Mouse (Mus musculus): ENCODE data around the gene Paqr7. TPM values are rescaled to one million over a fixed set of nuclear protein-coding genes. Genes with fewer than 3 reads are reported as not detected.
"Not testable (repeated sequence)": the region's sequence is repeated elsewhere in the genome, so short reads cannot be mapped to it uniquely, and the experiment has no call there.

Paqr7 gene
- polyA plus RNA-seq, 1 experiment from 2014 or later = 11.5 TPM

GRCm38 (mm10) chr4:134482442-134482841 lies 14.1 kb upstream of the Paqr7 start:
- Histone ChIP-seq H3K4me3 (replicated peaks; ENCODE audit: low read length) (no peak overlapping the region), H3K36me3 (replicated peaks; ENCODE audit: control insufficient read depth, insufficient read depth) (0 out of 2 replicates have a peak, but pooled peaks cover 4% of the 10 kb centered on the region), H3K9ac (no peak overlapping the region), H3K27ac (no peak overlapping the region), H3K4me1 (replicated peaks; ENCODE audit: control insufficient read depth, insufficient read depth, low read length) (no peaks in the 10 kb centered on the region), H3K27me3 (ENCODE audit: control insufficient read depth, insufficient read depth, low read length) (no peaks in the 10 kb centered on the region), H3K9me3 (ENCODE audit: control insufficient read depth, low read length) (no peaks in the 10 kb centered on the region), H3K4me2 (replicated peaks) (no peak overlapping the region)
- WGBS = 83% methylated on average over 8 of the region's 8 CpGs
- no peak for ATAC-seq (ENCODE audit: low FRiP score)
- no peak for DNase-seq (ENCODE audit: low spot score)

GRCm38 (mm10) chr4:134483078-134483688 lies 13.3 kb upstream of the Paqr7 start:
- no peak overlapping the region for H3K27ac ChIP-seq
- no peak for ATAC-seq (ENCODE audit: low FRiP score)
- H3K27me3 ChIP-seq (ENCODE audit: control insufficient read depth, insufficient read depth, low read length) = no peaks in the 10 kb centered on the region
- H3K4me2 ChIP-seq (replicated peaks) = no peak overlapping the region
- no peak overlapping the region for H3K4me3 ChIP-seq (replicated peaks; ENCODE audit: low read length)
- H3K9ac ChIP-seq = no peak overlapping the region
- no peaks in the 10 kb centered on the region for H3K36me3 ChIP-seq (replicated peaks; ENCODE audit: control insufficient read depth, insufficient read depth)
- no peaks in the 10 kb centered on the region for H3K9me3 ChIP-seq (ENCODE audit: control insufficient read depth, low read length)
- no peak for DNase-seq (ENCODE audit: low spot score)
- 66% methylated on average over 6 of the region's 6 CpGs for WGBS
- no peaks in the 10 kb centered on the region for H3K4me1 ChIP-seq (replicated peaks; ENCODE audit: control insufficient read depth, insufficient read depth, low read length)

- no peaks in the 10 kb centered on the region for H3K27me3 ChIP-seq (ENCODE audit: control insufficient read depth, insufficient read depth, low read length)
- ATAC-seq (ENCODE audit: low FRiP score) (no peak), DNase-seq (ENCODE audit: low spot score) (no peak)
- no peak overlapping the region for H3K4me3 ChIP-seq (replicated peaks; ENCODE audit: low read length)
- no peaks in the 10 kb centered on the region for H3K36me3 ChIP-seq (replicated peaks; ENCODE audit: control insufficient read depth, insufficient read depth)
- H3K4me2 ChIP-seq (replicated peaks) = no peak overlapping the region
- WGBS = 47% methylated on average over 6 of the region's 6 CpGs
- no peaks in the 10 kb centered on the region for H3K9me3 ChIP-seq (ENCODE audit: control insufficient read depth, low read length)
- H3K27ac ChIP-seq = no peak overlapping the region
- H3K9ac ChIP-seq = no peak overlapping the region
- H3K4me1 ChIP-seq (replicated peaks; ENCODE audit: control insufficient read depth, insufficient read depth, low read length) = no peaks in the 10 kb centered on the region
Observed at GRCm38 (mm10) chr4:134483696-134484095, 12.8 kb upstream of the Paqr7 start.

GRCm38 (mm10) chr4:134484231-134484630 lies 12.3 kb upstream of the Paqr7 start:
- H3K9me3 ChIP-seq (ENCODE audit: control insufficient read depth, low read length) = no peaks in the 10 kb centered on the region
- 84% methylated on average over 10 of the region's 10 CpGs for WGBS
- ATAC-seq (ENCODE audit: low FRiP score) (no peak), DNase-seq (ENCODE audit: low spot score) (no peak)
- no peak overlapping the region for H3K9ac ChIP-seq
- no peak overlapping the region for H3K4me2 ChIP-seq (replicated peaks)
- no peak overlapping the region for H3K27ac ChIP-seq
- no peaks in the 10 kb centered on the region for H3K4me1 ChIP-seq (replicated peaks; ENCODE audit: control insufficient read depth, insufficient read depth, low read length)
- no peak overlapping the region for H3K4me3 ChIP-seq (replicated peaks; ENCODE audit: low read length)
- H3K36me3 ChIP-seq (replicated peaks; ENCODE audit: control insufficient read depth, insufficient read depth) = no peaks in the 10 kb centered on the region
- H3K27me3 ChIP-seq (ENCODE audit: control insufficient read depth, insufficient read depth, low read length) = no peaks in the 10 kb centered on the region

GRCm38 (mm10) chr4:134485151-134485900 lies 11.2 kb upstream of the Paqr7 start:
- Histone ChIP-seq H3K4me2 (replicated peaks) (no peak overlapping the region), H3K4me1 (replicated peaks; ENCODE audit: control insufficient read depth, insufficient read depth, low read length) (no peaks in the 10 kb centered on the region), H3K27me3 (ENCODE audit: control insufficient read depth, insufficient read depth, low read length) (no peaks in the 10 kb centered on the region), H3K4me3 (replicated peaks; ENCODE audit: low read length) (no peak overlapping the region), H3K9ac (no peak overlapping the region), H3K27ac (no peak overlapping the region), H3K36me3 (replicated peaks; ENCODE audit: control insufficient read depth, insufficient read depth) (no peaks in the 10 kb centered on the region), H3K9me3 (ENCODE audit: control insufficient read depth, low read length) (no peaks in the 10 kb centered on the region)
- WGBS = 90% methylated on average over 5 of the region's 5 CpGs
- DNase-seq (ENCODE audit: low spot score) = no peak
- no peak for ATAC-seq (ENCODE audit: low FRiP score)

GRCm38 (mm10) chr4:134488211-134488610 lies 8.3 kb upstream of the Paqr7 start:
- no peak overlapping the region for H3K4me2 ChIP-seq (replicated peaks)
- no peak overlapping the region for H3K4me3 ChIP-seq (replicated peaks; ENCODE audit: low read length)
- no peak overlapping the region for H3K9ac ChIP-seq
- H3K4me1 ChIP-seq (replicated peaks; ENCODE audit: control insufficient read depth, insufficient read depth, low read length) = no peaks in the 10 kb centered on the region
- H3K27ac ChIP-seq = no peak overlapping the region
- DNase-seq (ENCODE audit: low spot score) = no peak
- no peak for ATAC-seq (ENCODE audit: low FRiP score)
- no peaks in the 10 kb centered on the region for H3K27me3 ChIP-seq (ENCODE audit: control insufficient read depth, insufficient read depth, low read length)
- 95% methylated on average over 5 of the region's 5 CpGs for WGBS
- no peaks in the 10 kb centered on the region for H3K36me3 ChIP-seq (replicated peaks; ENCODE audit: control insufficient read depth, insufficient read depth)
- no peaks in the 10 kb centered on the region for H3K9me3 ChIP-seq (ENCODE audit: control insufficient read depth, low read length)

- ATAC-seq (ENCODE audit: low FRiP score) = no peak
- DNase-seq (ENCODE audit: low spot score) = no peak
- Histone ChIP-seq H3K4me1 (replicated peaks; ENCODE audit: control insufficient read depth, insufficient read depth, low read length) (peaks cover 5% of the 10 kb centered on the region; the same call in 1 of the 2 replicates), H3K27me3 (ENCODE audit: control insufficient read depth, insufficient read depth, low read length) (no peaks in the 10 kb centered on the region), H3K4me3 (replicated peaks; ENCODE audit: low read length) (no peak overlapping the region), H3K4me2 (replicated peaks) (no peak overlapping the region), H3K9ac (no peak overlapping the region), H3K27ac (no peak overlapping the region), H3K9me3 (ENCODE audit: control insufficient read depth, low read length) (no peaks in the 10 kb centered on the region), H3K36me3 (replicated peaks; ENCODE audit: control insufficient read depth, insufficient read depth) (no peaks in the 10 kb centered on the region)
- WGBS = 90% methylated on average over 11 of the region's 11 CpGs
Observed at GRCm38 (mm10) chr4:134489986-134490665, 6.4 kb upstream of the Paqr7 start.

- Histone ChIP-seq H3K36me3 (replicated peaks; ENCODE audit: control insufficient read depth, insufficient read depth) (no peaks in the 10 kb centered on the region), H3K9ac (no peak overlapping the region), H3K9me3 (ENCODE audit: control insufficient read depth, low read length) (no peaks in the 10 kb centered on the region), H3K4me3 (replicated peaks; ENCODE audit: low read length) (no peak overlapping the region), H3K27me3 (ENCODE audit: control insufficient read depth, insufficient read depth, low read length) (no peaks in the 10 kb centered on the region), H3K4me1 (replicated peaks; ENCODE audit: control insufficient read depth, insufficient read depth, low read length) (peaks cover 13% of the 10 kb centered on the region), H3K27ac (no peak overlapping the region), H3K4me2 (replicated peaks) (no peak overlapping the region)
- 69% methylated on average over 6 of the region's 6 CpGs for WGBS
- DNase-seq (ENCODE audit: low spot score) (no peak), ATAC-seq (ENCODE audit: low FRiP score) (no peak)
Observed at GRCm38 (mm10) chr4:134491716-134492115, 4.8 kb upstream of the Paqr7 start.

GRCm38 (mm10) chr4:134494161-134494560 lies 2.3 kb upstream of the Paqr7 start:
- peaks cover 28% of the 10 kb centered on the region for H3K4me1 ChIP-seq (replicated peaks; ENCODE audit: control insufficient read depth, insufficient read depth, low read length)
- not testable (repeated sequence) for H3K27me3 ChIP-seq (ENCODE audit: control insufficient read depth, insufficient read depth, low read length); ATAC-seq (ENCODE audit: low FRiP score); DNase-seq (ENCODE audit: low spot score); H3K9ac ChIP-seq; H3K9me3 ChIP-seq (ENCODE audit: control insufficient read depth, low read length); H3K4me2 ChIP-seq (replicated peaks); H3K27ac ChIP-seq; H3K36me3 ChIP-seq (replicated peaks; ENCODE audit: control insufficient read depth, insufficient read depth); H3K4me3 ChIP-seq (replicated peaks; ENCODE audit: low read length)
- WGBS = 91% methylated on average over 6 of the region's 6 CpGs

All from hindbrain, embryonic 14.5 days (tissue).